Mouse (Mus musculus) thymus, postnatal 0 days (tissue): ENCODE measurements around the gene Tent5c. TPM values are rescaled to one million over a fixed set of nuclear protein-coding genes. Genes with fewer than 3 reads are reported as not detected.

Experiments used
- DNase-seq: peaks from one replicate; pipeline ENCODE4 v3.0.0-alpha.2; 2015; ENCODE audit warnings: low spot score
- polyA plus RNA-seq: library from polyadenylated mRNA; unstranded; fragments of >200 nt; fragmentation: Nextera tagmentation; extraction: Ambion mirVana; gene quantifications from 2 replicates; pipeline ENCODE4 v1.2.1, GENCODE M21; 2015

Gene Tent5c
- polyA plus RNA-seq, 1 experiment from 2014 or later: 2.5 TPM

DNA sequence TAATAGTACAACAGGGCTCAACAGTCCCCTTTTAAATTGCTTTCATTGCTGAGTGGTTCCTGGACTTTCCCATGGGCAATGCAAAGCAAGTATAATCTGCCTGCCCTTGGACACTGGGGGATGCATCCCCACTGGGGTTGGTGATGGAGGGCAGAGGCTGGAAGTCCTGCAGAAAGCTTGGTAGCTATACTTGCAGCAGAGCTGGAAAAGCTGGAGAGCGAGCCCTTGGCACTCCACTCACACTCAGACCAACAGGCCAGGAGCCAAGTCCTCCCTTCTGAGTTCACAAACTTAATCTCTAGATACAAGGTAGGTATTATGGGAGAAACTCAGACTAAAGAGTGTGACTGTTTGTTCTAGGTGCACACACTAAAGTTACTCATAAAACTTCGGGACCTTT lies 2.1 kb downstream of the Tent5c start:
- no peak for DNase-seq

DNA sequence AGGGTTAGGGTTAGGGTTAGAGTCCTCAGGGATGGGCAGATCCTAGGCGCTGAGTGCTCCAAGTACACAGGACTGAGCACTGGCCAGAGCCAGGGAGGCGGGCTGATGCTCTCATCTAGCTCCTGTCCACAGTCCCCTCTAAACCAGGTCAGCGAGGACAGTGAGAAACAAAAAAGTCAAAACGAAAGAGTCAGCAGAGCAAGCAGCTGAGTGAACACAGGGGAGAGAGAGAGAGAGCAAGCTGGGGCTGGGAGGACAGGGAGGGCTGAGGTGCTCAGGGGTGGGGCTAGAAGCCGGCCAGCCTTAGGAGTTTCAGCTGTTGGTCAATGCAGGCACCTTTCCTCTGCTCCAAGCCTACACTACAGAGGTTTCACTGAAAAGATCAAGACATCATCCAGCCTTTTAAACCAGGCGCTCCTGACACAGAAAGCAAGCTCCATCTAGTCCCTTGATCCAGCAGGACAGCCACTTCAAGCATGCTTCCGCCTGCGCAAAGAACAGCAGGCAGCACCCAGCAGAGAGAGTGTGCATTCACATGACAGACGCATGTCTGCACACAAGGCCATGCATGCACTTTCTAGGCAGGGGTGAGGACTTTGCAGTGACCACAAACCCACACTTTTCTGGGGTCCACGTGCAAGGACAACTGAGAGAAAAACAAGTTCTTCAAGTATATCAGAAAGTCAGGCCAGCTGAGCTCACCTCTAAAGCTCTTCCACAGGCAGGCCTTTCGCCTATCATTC lies 3.6 kb downstream of the Tent5c start:
- no peak for DNase-seq

DNA sequence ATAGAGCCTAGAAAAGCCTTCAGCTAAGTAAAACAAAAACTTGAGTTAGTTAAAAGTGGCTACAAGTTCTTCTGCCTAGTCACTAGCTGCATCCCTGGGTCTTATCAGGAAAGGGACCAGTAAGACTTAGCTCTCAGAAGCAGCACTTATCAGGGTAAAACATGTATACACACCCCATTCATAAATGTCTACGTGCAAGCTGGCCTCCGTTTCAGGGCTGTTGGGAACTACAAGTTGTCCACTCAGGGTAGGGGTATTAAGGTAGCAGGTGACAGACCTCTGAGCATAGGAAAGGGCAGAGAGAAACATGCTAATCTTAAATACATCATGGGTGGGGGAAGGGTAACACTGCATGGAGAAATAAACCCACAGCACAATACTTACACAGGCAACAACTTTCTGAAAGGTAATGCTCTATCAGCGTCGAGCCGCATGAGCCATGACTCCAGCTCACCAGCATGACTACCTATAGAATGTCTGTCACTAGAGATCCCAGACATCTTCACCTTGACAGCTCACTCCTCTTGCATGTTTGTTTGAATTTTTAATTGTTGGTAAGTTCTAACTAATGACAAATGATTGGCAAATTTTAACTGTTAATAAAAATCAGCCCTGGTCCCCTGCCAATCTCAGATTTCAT lies 6.0 kb downstream of the Tent5c start:
- DNase-seq: no peak

DNA sequence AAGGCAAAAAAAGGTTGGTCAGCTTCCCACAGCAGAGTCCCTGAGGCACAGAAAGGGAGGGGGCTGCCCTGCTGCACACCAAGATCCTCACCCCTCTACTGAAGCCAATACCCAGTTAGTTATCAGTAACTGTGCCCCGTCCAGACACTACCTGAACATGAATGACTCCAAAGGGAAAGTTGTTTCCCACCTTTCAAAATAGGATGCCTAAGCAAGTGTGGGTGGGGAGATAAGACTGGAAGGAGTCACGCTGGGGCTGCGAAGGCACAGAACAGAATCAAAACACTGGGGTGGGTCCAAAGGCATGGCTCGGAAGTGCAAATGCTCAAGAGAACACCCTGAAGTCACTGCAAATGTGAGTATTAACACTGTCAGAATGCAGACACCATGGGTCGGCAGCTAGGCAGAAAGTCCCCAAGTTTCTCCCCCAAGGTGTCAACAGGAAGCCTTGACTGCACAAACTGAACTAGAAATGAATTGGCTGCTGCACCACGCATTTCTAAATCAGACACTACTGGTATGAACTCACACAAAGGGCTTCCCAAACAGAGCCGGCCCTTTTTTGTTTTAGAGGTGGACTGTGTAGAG lies 6.7 kb downstream of the Tent5c start:
- DNase-seq: no peak

DNA sequence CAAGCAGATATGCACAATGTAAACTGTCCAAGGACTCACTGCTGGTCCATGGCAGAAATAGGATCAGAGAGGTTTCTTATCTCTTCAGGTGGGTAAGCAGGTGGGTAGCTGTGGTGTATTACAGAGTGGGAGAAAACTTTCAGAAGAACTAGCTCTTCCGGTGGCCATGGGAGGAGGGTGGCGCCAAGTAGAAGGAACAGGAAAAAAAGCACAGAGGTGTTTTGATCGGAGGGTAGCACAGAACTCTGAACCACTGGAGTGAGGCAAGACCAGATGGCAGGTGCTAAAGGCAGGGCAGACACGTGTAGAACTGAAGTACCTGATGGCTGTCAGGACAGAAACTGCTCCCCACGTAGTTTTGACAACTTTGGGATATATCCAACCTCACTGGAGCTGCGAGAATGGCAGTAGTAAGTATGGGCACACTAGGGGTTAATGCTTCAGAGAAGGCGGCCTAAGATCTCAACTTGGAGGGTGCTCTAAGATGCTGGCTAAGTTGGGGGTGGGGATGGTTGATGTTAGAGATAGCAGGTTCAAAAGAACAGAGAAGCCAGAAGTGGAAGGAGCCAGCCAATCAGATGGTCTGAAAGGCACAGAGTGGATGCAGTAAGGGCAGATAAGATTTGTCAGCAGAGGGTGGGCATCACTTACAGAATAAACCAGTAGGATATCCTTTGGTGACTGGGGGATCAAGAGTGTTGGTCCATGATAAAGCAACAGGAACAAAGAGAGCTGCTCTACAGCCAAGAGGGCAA lies 8.7 kb downstream of the Tent5c start:
- DNase-seq: peak; percentile 65

DNA sequence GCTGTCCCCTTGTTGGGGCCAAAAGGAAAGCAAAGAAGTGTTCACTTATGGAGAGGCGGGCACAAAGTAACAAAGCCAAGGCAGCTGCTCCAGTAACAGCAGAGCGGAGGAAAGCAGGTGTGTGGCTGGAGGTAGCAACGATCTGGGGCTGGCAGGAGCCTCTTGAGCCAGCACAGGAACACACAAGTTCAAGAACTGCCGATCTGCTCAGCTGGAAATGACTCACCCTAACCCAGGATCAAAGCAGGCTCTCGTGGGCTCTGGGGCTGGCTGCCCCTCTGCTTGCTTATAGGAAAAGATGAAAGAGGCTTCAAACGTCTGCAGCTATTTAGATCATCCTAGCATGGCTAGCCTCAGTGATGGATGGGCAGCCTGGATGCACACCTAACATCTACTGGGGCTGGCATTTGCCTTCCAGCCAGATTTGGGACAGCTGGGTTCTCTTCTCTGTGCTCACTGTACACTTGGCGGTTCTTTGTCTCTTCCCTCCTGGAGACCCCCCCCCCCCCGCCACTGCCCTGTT lies 14.1 kb downstream of the Tent5c start:
- peak; percentile 44 for DNase-seq

DNA sequence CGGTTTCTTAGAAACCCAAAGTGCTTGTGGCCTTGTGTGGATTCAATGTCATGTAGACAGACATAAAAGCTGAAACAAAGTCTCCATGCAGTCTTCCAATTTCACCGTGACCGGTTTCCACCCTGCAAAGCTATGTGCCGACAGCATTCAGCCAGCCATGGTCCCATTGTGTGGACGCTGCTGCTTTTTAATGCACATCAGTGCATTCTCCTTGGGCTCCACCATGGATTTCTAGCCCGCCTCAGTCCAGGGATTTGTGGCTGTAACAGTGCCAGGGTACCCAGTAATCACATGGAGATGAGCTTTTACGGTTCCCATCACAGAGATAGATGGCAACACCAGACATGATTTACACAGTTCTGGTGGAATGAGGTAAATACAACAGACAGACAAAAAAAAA lies 14.6 kb downstream of the Tent5c start:
- DNase-seq: no peak

DNA sequence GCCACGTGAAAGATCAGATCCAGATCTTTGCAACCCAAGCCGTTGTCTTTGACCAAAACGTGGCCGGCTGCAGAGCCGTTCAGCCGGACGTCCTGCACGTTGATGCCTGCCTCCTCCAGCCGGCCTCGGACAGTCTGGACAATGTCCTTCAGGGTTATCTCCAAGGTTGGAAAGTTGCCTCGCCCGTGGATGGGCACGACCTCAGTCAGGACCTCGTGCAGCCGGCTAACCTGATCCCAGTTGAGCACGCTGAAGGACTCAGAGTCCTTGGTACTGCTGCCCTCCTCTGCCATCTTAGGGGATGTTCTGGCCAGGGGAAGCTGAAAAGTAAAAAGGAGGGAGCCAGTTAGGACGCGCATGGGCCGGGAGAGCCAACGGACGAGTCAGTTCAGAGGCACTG lies 16.0 kb downstream of the Tent5c start:
- DNase-seq: no peak

DNA sequence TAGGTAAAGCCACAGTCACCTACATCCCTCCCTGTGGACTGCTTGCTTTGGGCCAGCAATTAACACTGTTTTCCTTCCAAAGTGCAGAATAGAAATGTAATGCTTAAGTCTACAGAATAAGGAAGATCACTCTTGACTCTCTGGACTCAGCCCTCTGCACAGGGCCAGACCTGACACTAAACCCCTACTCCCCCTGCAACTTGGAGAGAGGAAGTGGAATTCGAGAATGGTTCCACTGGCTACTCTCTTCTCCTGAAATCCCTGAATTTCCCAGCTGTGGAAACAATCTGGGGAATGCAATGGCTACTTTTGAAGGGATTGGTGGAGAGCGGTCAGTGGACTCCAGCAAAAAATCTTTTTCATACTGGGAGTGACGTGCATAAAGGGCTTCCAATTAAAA lies 18.2 kb downstream of the Tent5c start:
- DNase-seq: no peak

DNA sequence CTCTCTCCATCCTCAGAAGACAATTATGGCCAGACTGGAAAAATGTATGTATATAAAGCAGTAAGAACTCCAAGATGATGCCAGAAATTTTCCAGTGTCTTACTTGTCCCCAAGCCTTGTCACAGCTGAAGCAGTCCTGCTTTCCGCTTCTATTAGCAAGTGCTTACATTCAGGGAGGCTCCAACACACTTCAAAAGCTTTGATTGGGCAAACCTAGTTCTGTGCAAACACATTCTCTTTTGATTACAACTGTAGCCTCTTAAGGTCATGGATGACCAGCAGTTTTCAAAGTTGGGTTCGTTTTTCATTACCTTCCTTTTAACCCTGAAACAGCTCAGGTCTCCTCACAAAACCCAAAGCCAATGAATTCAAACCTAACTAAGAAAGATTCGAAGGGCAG lies 19.0 kb downstream of the Tent5c start:
- DNase-seq: no peak

DNA sequence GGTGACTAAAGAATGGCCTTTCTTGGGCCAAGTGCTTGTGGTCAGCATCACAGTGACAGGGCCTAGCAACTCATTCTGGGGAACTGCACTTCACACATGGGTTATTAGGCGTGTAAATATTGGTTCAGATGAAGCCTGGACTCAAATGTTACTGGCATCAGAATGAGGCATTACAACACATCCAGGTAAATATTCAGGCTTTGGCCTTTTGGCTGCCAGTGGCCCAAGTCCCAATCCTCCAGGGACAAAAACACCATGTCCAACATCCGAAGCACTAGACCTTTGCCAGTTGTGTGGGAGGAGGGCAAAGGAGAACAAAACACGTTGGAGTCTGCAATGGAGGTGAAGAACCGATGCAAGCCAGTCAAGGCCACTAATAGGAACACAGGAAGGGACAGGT lies 22.6 kb downstream of the Tent5c start:
- DNase-seq: no peak

DNA sequence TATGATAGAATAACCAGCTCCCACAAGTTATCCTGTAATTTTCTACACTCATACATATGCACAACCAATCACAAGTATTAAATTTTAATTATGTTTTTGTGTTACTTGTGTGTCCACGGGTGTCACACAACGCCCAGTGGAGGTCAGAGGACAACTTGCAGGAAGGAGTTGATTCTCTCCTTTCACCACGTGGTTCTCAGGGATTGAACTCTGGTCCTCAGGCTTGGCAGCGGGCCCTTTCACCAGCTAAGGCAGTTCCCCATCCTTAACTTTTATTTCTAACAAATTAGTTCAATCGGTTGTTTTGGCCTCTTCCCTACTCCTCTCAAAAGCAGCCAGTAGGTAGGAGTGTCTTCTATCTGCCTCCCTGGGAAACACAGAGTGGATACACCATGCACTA lies 24.5 kb downstream of the Tent5c start:
- DNase-seq: no peak

DNA sequence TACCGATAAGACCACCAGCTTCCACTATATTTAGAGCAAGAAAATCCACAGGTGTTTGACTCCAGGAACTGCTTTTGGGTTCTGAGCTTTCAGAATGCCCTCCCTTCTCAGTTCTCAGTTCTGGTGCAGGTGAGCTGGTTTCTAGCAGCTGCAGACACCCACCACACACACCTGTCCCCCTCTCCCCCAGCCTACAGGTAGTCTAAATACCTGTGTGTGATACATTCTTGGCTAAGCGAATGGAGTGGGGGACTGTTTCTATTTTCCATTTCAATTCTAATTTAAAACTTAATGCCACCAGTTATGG lies 25.2 kb downstream of the Tent5c start:
- DNase-seq: no peak

DNA sequence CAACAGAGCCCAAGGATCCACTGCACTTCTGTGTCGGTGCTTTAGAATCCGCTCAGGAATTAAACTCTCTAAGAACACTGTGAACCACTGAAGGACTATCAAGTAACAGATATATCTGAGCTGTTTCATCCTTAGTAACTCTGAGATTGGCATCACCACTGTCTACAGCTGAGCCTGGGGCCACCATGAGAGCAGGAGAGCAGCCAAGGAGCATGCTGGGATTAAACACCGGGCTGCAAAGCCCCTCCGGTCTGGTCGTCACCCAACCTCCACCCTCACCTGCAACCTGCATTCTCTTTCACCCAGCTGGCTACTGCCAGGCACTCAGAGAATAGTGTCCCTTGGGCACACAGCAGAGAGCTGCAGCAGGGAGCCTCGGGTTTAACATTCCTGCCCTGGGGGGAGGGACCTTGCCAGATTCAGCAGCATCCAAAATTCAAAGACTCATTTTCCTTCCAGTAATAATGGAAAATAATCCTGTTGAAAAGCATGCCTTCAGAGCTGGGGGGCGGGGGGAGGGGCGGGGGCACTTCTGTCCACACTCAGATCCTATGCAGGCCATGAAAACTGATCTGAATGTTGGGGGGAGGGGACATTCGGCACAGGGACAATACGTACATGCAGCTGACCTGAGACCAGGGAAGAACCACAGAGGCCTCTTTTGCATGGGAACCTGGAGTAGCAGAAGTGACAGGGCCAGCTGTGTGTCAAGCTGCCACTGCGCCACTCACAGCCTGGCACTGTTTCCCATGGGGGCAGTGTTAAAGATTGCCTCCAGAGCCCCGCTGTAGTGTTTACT lies 25.8 kb downstream of the Tent5c start:
- no peak for DNase-seq

DNA sequence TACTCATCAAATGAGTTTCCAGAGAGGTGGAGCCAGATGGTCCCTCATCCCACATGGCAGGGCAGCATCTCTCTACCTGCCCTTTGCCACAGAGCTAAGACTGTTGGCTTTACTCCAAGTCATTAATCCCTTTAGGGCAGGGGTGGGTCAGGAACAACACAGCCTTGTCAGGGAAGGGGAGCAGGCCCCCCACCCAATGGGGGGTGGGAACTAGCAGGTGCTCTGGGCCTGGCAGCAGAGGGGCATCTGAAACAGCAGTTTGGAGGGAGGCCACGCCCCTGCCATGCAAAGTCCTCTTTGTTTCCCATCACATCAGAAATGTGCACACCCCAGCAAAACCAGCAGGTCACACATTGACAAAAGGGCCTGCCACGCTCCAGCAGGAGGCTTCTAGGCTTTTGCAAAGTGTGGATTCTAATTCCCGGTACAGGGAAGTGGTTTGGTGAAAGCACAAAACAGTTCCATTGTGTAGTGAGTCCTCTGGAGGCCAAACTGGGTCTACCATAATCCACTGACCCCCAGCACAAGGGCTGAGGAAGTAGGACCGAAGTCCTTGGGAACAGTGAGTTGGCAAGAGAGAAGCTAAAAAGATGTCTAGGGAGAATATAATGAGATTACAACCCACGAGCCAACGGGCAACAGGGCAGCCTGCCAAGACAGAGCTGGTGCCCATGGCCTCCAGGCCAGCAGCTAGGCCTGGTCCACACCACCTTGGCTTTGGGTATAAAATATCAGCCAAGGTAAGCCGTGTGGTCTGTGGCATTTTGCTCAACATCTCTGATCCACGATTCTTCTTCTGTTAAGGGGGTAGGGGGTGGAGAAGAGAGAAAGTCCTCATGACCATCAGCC lies 26.7 kb downstream of the Tent5c start:
- DNase-seq: no peak

DNA sequence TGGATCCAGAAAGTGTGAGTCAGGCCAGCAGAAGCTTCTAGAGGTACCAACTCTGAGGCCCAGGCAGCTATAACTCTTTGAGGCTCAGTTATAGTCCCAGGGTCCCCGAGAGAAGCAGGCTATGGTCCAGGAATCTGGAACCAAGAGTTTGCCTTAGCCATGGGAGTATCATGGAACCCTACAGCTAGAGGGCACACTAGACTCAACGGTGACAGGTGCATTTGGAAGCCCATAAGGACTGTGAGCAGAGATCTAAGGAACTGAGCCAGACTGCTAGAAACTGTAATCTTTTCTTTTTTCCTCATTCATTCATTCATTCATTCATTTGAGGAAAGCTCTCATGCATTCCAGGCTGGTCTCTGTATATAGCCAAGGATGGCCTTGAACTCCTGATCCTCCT lies 28.6 kb downstream of the Tent5c start:
- DNase-seq: no peak

DNA sequence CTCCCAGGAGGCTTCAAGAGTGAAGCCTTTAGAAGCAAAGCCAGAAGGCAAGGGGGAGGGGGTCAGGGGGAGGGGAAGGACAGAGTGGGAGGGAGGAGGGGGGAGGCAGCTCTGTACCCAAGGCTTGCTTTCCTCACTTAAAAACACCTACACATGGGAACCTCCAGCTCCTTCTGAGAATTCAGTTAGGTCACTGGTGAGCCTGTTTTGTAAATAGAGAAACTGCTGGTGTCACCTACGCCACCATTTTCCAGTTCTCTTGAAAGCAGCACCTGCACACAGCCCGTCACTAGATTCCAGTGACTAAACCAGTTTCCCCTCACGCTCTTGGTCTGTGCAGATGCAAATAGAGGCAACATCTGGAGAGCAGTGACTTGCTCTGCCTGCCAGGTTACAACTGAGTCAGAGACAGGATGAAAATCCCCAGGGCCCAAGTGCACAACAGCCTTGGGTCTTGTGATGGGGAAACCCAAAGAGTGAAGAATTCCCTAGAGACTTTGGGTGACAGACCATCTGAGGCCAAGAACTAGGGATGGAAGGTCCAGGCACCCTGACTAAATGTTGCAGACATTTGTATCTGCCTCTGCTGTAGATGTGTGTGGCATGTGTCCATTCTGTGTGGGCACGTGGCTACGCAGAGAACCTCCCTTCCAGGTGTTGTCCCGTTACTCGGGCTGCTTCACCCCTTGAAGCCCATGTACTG lies 45.2 kb downstream of the Tent5c start:
- no peak for DNase-seq

DNA sequence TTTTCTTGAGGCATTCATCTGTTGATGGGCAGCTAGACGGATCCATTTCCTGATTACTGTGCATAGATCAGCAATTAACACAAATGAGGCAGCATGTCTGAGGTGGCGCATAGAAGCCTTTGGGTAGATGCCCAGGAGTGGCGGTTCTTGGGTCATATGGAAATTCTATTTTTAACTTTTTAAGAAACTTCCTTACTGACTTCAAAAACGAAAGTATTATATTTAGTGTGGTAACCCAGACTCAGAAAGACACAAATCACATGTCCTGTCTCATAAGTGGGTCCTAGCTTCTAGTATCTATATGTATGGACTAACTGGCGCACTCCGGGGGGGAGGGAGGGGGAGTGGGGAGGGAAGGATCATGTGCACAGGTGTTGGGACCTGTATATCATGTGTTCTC lies 46.6 kb downstream of the Tent5c start:
- DNase-seq: no peak

DNA sequence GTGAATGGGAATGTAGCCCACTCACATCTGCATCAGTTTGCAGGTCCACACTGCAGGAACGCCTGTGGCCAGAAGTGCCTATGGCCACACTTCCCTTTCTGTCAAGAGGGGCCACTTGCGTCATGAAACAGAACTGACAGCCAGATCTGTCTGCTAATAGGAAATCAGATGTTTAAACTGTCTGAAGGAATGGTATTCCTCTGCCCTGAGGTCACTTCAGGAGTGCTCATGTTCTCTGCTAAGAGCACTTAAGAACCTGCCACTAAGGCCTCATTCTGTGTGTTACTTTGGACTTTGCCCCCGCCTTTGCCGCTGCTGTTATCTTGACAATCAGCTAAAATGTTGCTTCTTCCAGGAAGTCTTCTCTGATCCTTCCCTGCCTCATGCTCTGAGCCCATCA lies 48.4 kb downstream of the Tent5c start:
- DNase-seq: no peak

DNA sequence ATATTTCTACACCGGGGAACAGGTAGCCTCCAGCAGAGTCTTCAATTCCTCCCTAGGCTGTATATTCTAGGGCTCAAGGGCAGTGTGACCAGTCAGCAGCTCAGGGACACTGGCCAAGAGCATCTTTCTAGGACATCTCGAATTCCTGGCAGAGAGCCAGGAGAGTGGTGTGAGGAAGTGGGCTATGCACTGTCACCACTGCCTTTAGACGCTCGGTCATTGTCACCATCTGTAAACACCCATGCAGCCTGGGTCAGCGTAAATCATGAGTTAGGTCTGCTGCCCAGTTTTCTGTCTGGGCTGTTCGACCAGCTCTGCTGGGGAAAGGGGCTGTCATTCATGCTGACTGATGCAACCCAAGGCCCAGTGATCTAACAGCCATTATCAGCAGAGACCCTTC lies 49.1 kb downstream of the Tent5c start:
- no peak for DNase-seq
